Mouse (Mus musculus): ENCODE data around the gene Cetn3.

Gene Cetn3

DNA sequence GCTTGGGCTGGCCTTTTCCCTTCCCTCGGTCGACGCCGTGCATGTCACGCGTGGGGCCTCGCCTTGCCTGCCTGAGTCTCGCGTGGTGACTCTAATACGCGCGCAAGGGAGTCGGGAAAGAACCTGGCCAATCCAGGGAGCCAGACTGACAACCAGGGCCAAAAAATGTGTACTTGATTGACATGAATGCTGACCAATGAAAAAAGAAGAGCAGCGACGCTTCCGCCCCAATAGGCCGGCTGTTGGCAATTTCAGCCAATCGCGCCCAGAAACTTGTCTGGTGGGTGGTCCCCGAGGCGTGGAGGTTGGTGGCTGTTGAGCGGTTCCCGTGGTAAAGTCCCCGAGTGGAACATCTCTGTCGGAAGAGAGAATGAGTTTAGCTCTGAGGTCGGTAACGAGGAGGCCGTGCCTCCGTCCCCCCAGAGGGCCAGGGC lies at the start of gene Cetn3:
TSS of gene Cetn3 (plus strand) at position 107 of the 434 bp plus-strand sequence.
- DNase-seq (ENCODE audit: low spot score in 2 of 2), result peak; percentile 91 to 92

- DNase-seq (ENCODE audit: low spot score in 2 of 2), result no peak
These were observed 46.3 kb upstream of the Cetn3 start for GRCm38 (mm10) chr13:81736606-81737005.

DNA sequence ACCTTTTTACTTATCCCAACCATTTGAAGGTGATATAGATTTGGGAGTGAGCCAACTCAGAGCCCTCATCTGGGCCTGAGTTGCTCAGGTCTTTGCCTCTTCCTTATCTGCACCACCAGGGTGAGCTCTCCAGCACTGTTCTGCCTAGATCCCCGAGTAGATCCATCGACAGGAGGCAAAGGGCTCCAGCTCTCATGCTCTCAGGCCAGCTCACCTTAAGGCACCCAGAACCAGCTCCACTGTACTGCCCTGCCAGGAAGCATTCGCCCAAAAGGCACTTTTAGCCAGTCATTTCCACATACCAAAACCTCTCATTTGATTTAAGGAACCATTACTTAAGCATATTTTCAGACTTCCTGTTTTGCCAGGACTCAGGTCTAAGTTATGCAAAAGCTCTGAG lies 42.0 kb upstream of the Cetn3 start:
- no peak for DNase-seq (ENCODE audit: low spot score in 2 of 2)

DNA sequence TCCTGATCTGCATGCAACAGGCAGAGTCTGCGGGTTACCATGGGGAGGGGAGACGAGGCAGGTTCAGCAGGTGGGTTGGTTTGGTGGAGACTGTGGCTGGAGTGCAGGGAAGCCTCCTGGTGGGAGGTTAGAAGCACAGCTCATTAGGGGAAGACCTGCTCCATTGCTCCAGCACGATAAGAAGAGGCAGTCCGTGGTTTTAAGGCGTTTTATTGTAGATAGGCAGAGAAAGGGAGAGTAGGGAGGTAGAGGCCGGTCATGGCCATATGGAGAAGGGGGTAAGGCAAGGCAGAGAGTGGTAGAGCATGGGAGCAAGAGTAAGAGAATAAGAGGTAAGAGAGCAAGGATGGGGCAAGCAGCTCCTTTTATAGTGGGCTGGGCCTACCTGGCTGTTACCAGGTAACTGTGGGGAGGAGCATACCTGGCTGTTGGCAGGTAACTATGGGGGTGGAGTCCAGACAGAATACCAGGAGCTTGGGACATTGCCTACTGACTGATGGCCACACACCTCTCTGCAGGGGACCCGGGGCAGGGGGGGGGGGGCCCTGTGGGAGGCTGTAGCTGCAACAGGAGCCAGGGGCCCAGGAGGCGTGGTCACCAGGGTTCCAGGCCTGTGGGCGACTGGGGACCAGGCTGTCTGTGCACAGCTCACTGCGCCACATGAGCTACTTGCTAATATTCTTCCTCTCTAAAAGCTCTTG lies 39.3 kb upstream of the Cetn3 start:
- no peak for DNase-seq (ENCODE audit: low spot score in 2 of 2)

GRCm38 (mm10) chr13:81744092-81744396 lies 38.8 kb upstream of the Cetn3 start:
- DNase-seq (ENCODE audit: low spot score in 2 of 2), result no peak

GRCm38 (mm10) chr13:81754878-81755277 lies 28.0 kb upstream of the Cetn3 start:
- DNase-seq (ENCODE audit: low spot score in 2 of 2), result no peak

GRCm38 (mm10) chr13:81755324-81755723 lies 27.6 kb upstream of the Cetn3 start:
- DNase-seq (ENCODE audit: low spot score in 2 of 2), result no peak

GRCm38 (mm10) chr13:81757058-81757660 lies 25.7 kb upstream of the Cetn3 start:
- DNase-seq (ENCODE audit: low spot score in 2 of 2), result no peak

DNA sequence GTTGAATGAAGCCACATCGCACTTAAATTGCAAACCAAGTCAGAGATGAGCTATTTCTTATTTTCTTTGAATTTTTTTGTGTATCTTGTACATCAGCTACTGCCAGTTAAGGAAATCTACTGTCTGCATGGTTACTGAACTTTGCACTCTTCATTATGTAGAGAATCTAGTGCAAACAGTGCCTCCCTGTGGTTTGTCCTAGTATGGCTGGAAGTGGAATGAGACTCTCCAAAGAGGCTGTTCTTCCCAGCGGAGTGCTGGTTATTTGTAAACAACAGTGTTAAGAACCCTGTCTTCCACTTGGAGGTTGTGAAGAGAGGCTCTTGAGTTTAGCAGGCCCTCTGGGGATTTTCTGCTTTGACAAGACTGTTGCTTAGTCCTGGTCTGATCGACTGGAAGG lies 22.5 kb upstream of the Cetn3 start:
- DNase-seq (ENCODE audit: low spot score in 2 of 2), result no peak

- DNase-seq (ENCODE audit: low spot score in 2 of 2), result peak in 1 of 2 experiments; percentile 36
These were observed 21.2 kb upstream of the Cetn3 start for GRCm38 (mm10) chr13:81761566-81762186.

DNA sequence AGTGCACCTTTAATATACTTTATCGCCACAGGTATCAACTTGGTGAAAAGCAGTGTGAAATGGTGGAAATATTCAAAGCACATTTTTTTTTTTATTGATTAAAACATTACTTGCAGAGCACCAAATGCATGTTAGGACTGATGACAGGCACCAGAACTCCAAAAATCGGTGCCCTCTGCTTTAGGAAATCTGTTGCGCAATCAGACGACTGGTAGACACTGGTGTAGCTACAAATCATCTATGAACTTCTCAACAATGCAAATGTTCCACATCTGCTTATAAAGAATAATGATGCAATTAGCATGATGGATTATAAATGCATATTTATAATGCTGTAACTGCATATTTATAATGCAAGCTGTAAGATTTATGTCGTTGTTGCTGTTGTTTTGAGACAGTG lies 18.7 kb upstream of the Cetn3 start:
- DNase-seq (ENCODE audit: low spot score in 2 of 2), result no peak

- peak; percentile 63 to 86 for DNase-seq (ENCODE audit: low spot score in 2 of 2)
These were observed 15.7 kb upstream of the Cetn3 start for GRCm38 (mm10) chr13:81767038-81767659.

DNA sequence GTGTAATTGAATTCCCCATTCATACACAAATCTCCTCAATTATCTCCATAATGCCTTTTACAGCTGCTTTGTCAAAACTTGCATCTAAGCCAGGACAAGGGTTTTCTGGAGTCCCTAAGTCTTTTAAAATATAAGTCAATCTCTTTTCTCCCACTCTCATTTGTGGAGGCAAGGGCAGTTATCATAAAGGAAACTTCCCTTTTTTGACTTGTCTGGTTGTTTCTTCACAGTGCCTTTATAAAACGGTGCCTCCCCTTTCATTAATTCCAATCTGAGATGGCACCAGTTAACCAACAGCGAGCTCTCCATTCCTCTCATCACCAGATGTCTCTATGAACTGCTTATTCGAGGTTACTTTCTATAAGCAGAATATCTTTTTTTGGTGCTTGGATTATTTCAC lies 6.7 kb upstream of the Cetn3 start:
- no peak for DNase-seq (ENCODE audit: low spot score in 2 of 2)

DNA sequence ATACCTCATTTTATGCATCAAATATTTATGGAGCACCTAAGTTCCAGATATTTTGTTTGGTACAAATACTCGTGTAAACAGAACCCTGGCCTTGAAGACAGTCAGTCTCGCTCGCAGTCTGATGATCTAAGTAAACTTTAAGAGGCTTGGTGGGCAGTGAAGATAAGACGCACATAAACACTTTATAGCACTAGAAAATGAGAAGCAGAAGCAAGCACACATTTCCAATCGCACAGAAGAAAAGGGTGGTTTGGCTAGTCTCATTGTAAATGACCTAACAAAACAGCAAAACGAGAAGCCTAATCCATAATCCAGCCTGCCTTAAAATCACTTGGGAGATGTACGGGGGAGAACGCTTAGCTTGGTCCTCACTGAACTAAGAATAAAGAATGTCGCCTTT lies 402 bp upstream of the Cetn3 start:
- no peak for DNase-seq (ENCODE audit: low spot score in 2 of 2)

DNA sequence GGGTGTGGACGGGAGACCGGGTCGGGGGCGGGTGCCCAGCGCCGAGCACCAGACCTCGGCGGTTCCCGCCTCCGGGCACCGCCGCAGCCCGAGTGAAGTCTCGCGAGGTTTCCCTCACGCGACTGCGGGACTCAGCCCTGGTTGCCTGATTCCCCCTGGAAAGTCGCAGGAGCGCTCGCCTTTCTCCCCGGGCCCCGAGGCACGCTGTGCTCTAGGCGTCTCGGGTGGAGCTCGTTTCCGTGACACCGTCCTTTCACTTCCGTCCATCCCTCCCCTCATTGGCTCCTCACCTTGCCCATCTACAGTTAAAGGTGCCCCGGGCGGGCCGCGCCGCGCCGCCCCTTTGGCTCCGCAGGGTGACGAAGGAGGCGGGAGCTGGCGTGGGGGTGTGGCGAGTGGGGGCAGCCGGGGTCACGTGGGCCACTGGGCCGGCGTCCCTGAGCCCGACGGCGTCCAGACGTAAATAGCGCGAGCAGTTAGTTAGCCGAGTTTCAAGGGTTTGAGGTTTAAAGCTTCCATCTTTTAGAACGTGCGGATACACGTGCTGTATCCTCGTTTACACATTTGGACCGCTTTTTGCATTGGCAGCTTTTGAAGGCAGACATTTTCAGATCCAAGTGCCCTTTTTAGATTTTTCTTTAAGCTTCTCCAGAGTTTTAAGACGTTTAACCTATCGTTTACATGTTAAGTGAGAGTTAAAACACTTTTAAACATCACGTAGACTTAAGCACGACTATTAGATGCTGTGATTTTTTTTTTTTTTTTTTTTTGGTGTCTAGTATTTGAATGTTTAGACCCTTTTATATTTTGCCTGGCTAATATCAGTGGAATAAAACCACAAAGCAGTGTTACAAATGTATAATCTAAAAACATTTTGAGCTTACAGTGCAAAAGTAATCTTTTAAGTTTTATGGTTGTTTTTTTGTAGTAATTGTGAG lies 797 bp downstream of the Cetn3 start:
- DNase-seq (ENCODE audit: low spot score in 2 of 2), result peak; percentile 93 to 96

DNA sequence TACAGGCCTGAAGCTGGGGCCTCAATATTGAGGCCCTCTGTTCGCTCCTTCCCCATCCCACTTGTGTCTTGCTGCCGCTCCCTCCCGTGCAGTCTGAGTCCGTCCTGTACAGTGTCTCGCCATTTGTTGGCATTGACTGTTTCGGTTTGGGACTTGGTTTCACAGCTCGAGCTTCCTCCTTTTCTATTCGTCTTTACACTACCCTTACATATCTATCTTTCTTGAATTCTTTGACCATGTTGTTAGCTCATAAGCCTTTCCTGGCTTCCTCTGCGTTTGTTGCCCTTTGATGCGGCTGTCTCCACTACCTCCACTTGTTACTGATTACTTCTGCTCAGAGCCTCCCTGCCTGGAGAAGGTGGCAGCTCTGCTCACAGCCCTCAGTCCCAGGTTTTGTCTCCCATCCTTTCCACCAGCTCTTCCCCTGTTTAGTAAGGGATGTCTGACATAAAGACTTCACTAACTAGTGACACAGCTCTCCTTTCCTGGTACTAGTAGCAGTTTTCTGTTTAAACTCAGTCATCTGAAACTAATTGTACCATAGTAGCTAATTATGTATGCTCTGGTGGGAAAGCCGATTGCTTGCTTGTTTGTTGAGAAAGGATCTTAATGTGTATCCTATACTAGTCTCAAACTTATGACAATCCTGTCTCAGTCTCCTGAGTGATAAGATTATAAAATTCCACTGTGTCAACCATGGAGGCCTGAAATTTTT lies 3.0 kb downstream of the Cetn3 start:
- no peak for DNase-seq (ENCODE audit: low spot score in 2 of 2)

- no peak for DNase-seq (ENCODE audit: low spot score in 2 of 2)
These were observed 7.3 kb downstream of the Cetn3 start for GRCm38 (mm10) chr13:81790160-81790559.

- DNase-seq (ENCODE audit: low spot score in 2 of 2), result no peak
These were observed 9.0 kb downstream of the Cetn3 start for GRCm38 (mm10) chr13:81791861-81792260.

DNA sequence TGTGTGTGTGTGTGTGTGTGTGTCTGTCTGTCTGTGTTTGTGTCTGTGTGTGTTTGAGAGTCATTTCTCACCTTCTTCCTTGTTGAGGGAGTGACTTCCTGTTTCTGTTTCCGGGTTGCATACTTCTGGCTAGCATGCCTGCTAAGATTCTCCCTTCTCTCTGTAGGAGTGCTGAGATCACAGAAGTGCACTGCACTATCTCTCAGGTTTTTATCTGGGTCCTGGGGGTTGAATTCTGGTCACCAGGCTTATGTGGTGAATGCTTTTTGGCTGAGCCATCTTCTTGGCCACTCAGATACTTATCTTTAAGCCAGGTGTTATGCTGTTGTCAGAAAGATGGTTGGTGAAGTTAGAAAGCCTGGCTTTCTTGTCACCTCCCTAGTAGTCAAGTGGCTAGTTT lies 11.0 kb downstream of the Cetn3 start:
- DNase-seq (ENCODE audit: low spot score in 2 of 2), result no peak

DNA sequence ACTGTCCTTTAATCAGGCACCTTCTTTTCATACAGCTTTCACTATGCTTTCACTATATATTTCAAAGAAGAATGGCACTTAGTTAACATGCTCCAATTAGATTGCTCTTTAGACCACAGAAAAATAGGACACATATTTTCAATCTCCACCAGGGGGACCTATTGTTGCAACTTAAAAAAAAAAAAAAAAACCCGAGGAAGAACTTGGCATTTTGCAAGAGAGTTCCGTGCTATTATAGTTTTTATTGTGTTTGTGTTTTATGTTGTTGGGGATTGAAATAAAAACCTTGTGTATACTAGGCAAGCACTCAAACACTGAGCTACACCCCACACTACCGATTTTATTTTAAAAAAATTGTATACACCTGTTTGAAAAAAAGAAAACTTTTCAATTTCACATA lies 18.2 kb downstream of the Cetn3 start:
- no peak for DNase-seq (ENCODE audit: low spot score in 2 of 2)

GRCm38 (mm10) chr13:81803713-81804112 lies 20.8 kb downstream of the Cetn3 start:
- no peak for DNase-seq (ENCODE audit: low spot score in 2 of 2)

Measured in frontal cortex, postnatal 10 days (tissue).